Mouse (Mus musculus) small intestine, adult 2 months (tissue): Measurements from ENCODE around the gene Slc28a2.
"Not testable (repeated sequence)": the region's sequence is repeated elsewhere in the genome, so short reads cannot be mapped to it uniquely, and the experiment has no call there.

ENCODE experiments used
- CTCF ChIP-seq: fragments of 200-500 bp; IDR thresholded peaks from 2 replicates; pipeline ENCODE4 v1.5.1; 2012; ENCODE audit warnings: low read depth, mild to moderate bottlenecking, control low read depth, inconsistent platforms, low read length, moderate library complexity, mixed read lengths; ENCODE audit not compliant: insufficient replicate concordance, insufficient read length; ENCODE audit errors: extremely low read depth
- POLR2A ChIP-seq: fragments of 200-500 bp; IDR thresholded peaks from 2 replicates; pipeline ENCODE4 v1.6.1; 2012; ENCODE audit warnings: low read depth, mild to moderate bottlenecking, control low read depth, inconsistent platforms, low read length, moderate library complexity

DNA sequence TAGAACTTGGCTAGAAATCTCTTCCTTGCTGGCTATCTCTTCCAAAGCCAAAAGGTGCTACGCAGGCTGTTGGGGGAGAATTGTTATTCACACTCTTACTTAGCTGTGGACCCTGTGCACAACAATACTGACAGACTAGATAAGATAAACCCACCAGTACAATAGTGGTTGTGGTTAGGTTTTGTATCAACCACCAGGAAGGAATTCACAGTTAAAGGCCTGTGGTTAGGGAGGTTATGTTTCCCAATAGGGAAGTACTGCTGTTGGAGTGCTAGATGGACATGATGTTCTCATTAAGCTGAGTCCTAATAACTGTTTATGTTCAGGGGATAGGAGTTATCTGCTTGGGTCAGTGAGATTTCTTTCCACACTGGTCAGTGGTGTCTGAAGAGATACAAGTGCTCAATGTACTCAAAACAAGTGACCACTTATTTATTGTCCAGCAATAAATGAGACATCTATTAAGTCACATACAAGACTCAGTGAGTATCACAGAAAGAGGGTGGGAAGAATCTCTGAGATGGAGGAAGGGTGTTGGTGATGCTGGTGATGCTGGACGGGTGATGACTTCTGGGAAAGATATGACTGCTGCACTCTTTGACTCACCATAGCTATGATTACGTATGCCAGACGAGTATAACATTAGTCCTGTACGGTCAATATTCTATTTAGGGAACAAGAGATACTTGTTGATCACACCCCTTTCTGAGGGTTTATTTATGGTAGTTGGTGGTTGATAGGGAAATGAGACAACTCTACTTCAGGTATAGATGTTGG is 12.6 kb downstream of the Slc28a2 start:
- TF ChIP-seq CTCF, POLR2A: not testable (repeated sequence)
